Comparison of ENCODE assay signal across 19 mouse cellular contexts in genomic region chr5:66078491-66079012, GRCm38 (mm10).
DNase-seq lines count a peak whose midpoint lies in the region; ATAC-seq and TF ChIP-seq lines count a peak whose summit lies in the region.
"Had no signal": no experiment of that assay in that cellular context is flagged by ENCODE, and none has a peak within 500 bp of the region (broad histone marks: within the 10 kb centered on the region; RNA-seq: fewer than 3 reads in every experiment).

No protein-coding gene starts in this region.

- H3K27me3 ChIP-seq in CH12.LX (replicated peaks) = no peaks in the 10 kb centered on the region
- no peaks in the 10 kb centered on the region for H3K27me3 ChIP-seq in liver, embryonic 16.5 days (ENCODE audit: control insufficient read depth, insufficient read depth, low read depth, low read length)
- H3K27me3 ChIP-seq in hindbrain, embryonic 12.5 days = no peaks in the 10 kb centered on the region
- H3K27me3 ChIP-seq: embryonic facial prominence, embryonic 12.5 days; neural tube, embryonic 13.5 days had no signal

- no peak overlapping the region for H3K4me3 ChIP-seq in CH12.LX (replicated peaks in 1 of 3; ENCODE audit: low read depth in 2 of 3, low read length in 2 of 3, poor library complexity in 1 of 3)
- no peak overlapping the region for H3K4me3 ChIP-seq in liver, embryonic 16.5 days (ENCODE audit: low read depth, low read length)
- H3K4me3 ChIP-seq in hindbrain, embryonic 12.5 days = no peak overlapping the region
- H3K4me3 ChIP-seq: embryonic facial prominence, embryonic 12.5 days; heart, embryonic 10.5 days; neural tube, embryonic 13.5 days had no signal

- dilution Hi-C loops in CH12.LX (cut with MboI; ENCODE audit: extremely low pct_ligation_motif_present, extremely low pct_unique_long_range_greater_than_20kb, low sequenced_read_pairs) = no loop called here

- H3K4me1 ChIP-seq in CH12.LX (ENCODE audit: control insufficient read depth in 1 of 2, insufficient read depth in 2 of 2) = peaks cover 22 to 84% of the 10 kb centered on the region in 2 experiments
- H3K4me1 ChIP-seq in liver, embryonic 16.5 days (ENCODE audit: control insufficient read depth, low read depth, low read length) = peaks cover 28% of the 10 kb centered on the region
- 0 out of 2 replicates have a peak, but pooled peaks cover 2% of the 10 kb centered on the region for H3K4me1 ChIP-seq in hindbrain, embryonic 12.5 days
- H3K4me1 ChIP-seq: embryonic facial prominence, embryonic 12.5 days; neural tube, embryonic 13.5 days had no signal

- DNase-seq in kidney, adult 18-20 months = peak; percentile 67
- DNase-seq in kidney, postnatal 10 days = no peak
- DNase-seq in CH12.LX (ENCODE audit: extremely low read depth) = no peak
- peak; percentile 75 to 81 for DNase-seq in kidney, adult 8-10 months
- no peak for DNase-seq in MN1 (ENCODE audit: low spot score)
- DNase-seq in thymus, postnatal 0 days (ENCODE audit: low spot score) = no peak
- DNase-seq: adrenal gland, postnatal 36 days; cerebellum, adult 9-10 months; forebrain, postnatal 0 days; gastrocnemius, postnatal 10 days; heart, postnatal 14 days; right cerebral cortex, postnatal 14 days had no signal

- H3K27ac ChIP-seq in CH12.LX (ENCODE audit: insufficient read depth, low read depth) = peak overlapping the region; percentile 23; the same call in 1 of the 2 replicates
- H3K27ac ChIP-seq in liver, embryonic 16.5 days (ENCODE audit: low read length) = 0 out of 2 replicates have a peak overlapping the region, but pooled peaks have one; percentile 60
- no peak overlapping the region for H3K27ac ChIP-seq in hindbrain, embryonic 12.5 days
- H3K27ac ChIP-seq: embryonic facial prominence, embryonic 12.5 days; heart, embryonic 10.5 days; hindbrain, embryonic 14.5 days; neural tube, embryonic 13.5 days had no signal

- H3K36me3 ChIP-seq in CH12.LX (replicated peaks in 1 of 2; ENCODE audit: control insufficient read depth in 1 of 2, insufficient read depth in 1 of 2, low read length in 1 of 2) = no peaks in the 10 kb centered on the region
- no peaks in the 10 kb centered on the region for H3K36me3 ChIP-seq in liver, embryonic 16.5 days (ENCODE audit: control insufficient read depth, insufficient read depth)
- H3K36me3 ChIP-seq in hindbrain, embryonic 12.5 days = no peaks in the 10 kb centered on the region
- H3K36me3 ChIP-seq: embryonic facial prominence, embryonic 12.5 days; heart, embryonic 10.5 days; neural tube, embryonic 13.5 days had no signal

- TF ChIP-seq RAD21 in CH12.LX (IDR thresholded peaks at IDR 0.05; ENCODE audit: low read depth, low read length) = no peak

- no peak overlapping the region for H3K4me2 ChIP-seq in CH12.LX (ENCODE audit: insufficient read depth, low read depth, poor library complexity, severe bottlenecking)
- H3K4me2 ChIP-seq in liver, embryonic 16.5 days (ENCODE audit: low read depth, low read length) = peak overlapping the region; percentile 49; the same call in 1 of the 2 replicates
- no peak overlapping the region for H3K4me2 ChIP-seq in hindbrain, embryonic 12.5 days (replicated peaks)
- H3K4me2 ChIP-seq: embryonic facial prominence, embryonic 12.5 days; hindbrain, embryonic 14.5 days; neural tube, embryonic 13.5 days had no signal

- no peak overlapping the region for H3K9ac ChIP-seq in CH12.LX (ENCODE audit: insufficient read depth, low read depth)
- no peak overlapping the region for H3K9ac ChIP-seq in liver, embryonic 16.5 days (ENCODE audit: low read depth, low read length)
- H3K9ac ChIP-seq in hindbrain, embryonic 12.5 days = no peak overlapping the region
- H3K9ac ChIP-seq: embryonic facial prominence, embryonic 12.5 days; forebrain, postnatal 0 days; hindbrain, embryonic 14.5 days; neural tube, embryonic 13.5 days had no signal

- in situ Hi-C loops in CH12.LX (cut with MboI; ENCODE audit: low pct_ligation_motif_present, low pct_unique_long_range_greater_than_20kb, low sequenced_read_pairs) = no loop called here

- no peak for TF ChIP-seq EP300 in CH12.LX (IDR thresholded peaks at IDR 0.05; ENCODE audit: low read length)

- no peak for TF ChIP-seq POLR2A in CH12.LX (IDR thresholded peaks at IDR 0.05; ENCODE audit: low read depth, low read length)

- WGBS in liver, embryonic 16.5 days (ENCODE audit: insufficient replicate concordance) = 62% methylated on average over 7 of the region's 7 CpGs
- 90% methylated on average over 7 of the region's 7 CpGs for WGBS in hindbrain, embryonic 12.5 days

- no peak; a peak in 1 of 4 replicates for TF ChIP-seq CTCF in CH12.LX (conservative IDR thresholded peaks at IDR 0.05 in 1 of 2, IDR thresholded peaks at IDR 0.05 in 1 of 2; ENCODE audit: low read depth in 2 of 2, low read length in 2 of 2)

- H3K9me3 ChIP-seq in CH12.LX (replicated peaks; ENCODE audit: low read length) = no peaks in the 10 kb centered on the region
- no peaks in the 10 kb centered on the region for H3K9me3 ChIP-seq in liver, embryonic 16.5 days (replicated peaks; ENCODE audit: control insufficient read depth, low read length)
- H3K9me3 ChIP-seq in hindbrain, embryonic 12.5 days (replicated peaks) = no peaks in the 10 kb centered on the region
- H3K9me3 ChIP-seq: embryonic facial prominence, embryonic 12.5 days; heart, embryonic 10.5 days; neural tube, embryonic 13.5 days had no signal

- H3K79me2 ChIP-seq in CH12.LX (replicated peaks; ENCODE audit: control insufficient read depth, extremely low read depth, insufficient read depth, poor library complexity, severe bottlenecking) = peaks cover 25% of the 10 kb centered on the region

- ATAC-seq in liver, embryonic 16.5 days (ENCODE audit: low read depth) = no peak
- ATAC-seq in hindbrain, embryonic 12.5 days (ENCODE audit: low FRiP score) = no peak
- ATAC-seq: activated CD4-positive, CD25-positive, alpha-beta regulatory T cell, adult 4 months; forebrain, postnatal 0 days had no signal

TF ChIP-seq in CH12.LX, 34 proteins besides CTCF, POLR2A, EP300 and RAD21:
- TF ChIP-seq CHD1 (IDR thresholded peaks at IDR 0.05; ENCODE audit: low read depth, low read length) = peak; percentile 17; the same call in 1 of the 2 replicates
- no peak for TF ChIP-seq E2F4 (IDR thresholded peaks at IDR 0.05; ENCODE audit: insufficient replicate concordance, low read depth, low read length)

Comparison
In these comparisons a context has a peak if more than half of its experiments do, and no peak if none do; other contexts are left out.
1. DNase-seq: peak in kidney, adult 18-20 months (single experiment) and kidney, adult 8-10 months (2 of 2); none in kidney, postnatal 10 days (single experiment), CH12.LX (single experiment), MN1 (single experiment) and thymus, postnatal 0 days (single experiment).